Mouse (Mus musculus) erythroblast, embryonic 14.5 days (primary cell): ENCODE data around the gene Vps52. TPM values are rescaled to one million over a fixed set of nuclear protein-coding genes. Genes with fewer than 3 reads are reported as not detected.

Experiments
- H3K27me3 ChIP-seq: 2 replicates; pipeline ENCODE4 v1.6.1; 2012; ENCODE audit warnings: inconsistent platforms; ENCODE audit not compliant: control insufficient read depth
- H3K36me3 ChIP-seq: 2 replicates; pipeline ENCODE4 v1.6.1; 2012; ENCODE audit warnings: mild to moderate bottlenecking, inconsistent platforms; ENCODE audit not compliant: control insufficient read depth
- H3K4me1 ChIP-seq: 2 replicates; pipeline ENCODE4 v1.6.1; 2012; ENCODE audit warnings: inconsistent platforms; ENCODE audit not compliant: control insufficient read depth
- H3K4me3 ChIP-seq: replicated peaks from 2 replicates; pipeline ENCODE3; 2012; ENCODE audit warnings: moderate library complexity, mild to moderate bottlenecking, inconsistent platforms
- H3K9me3 ChIP-seq: 2 replicates; pipeline ENCODE4 v1.6.1; 2012; ENCODE audit warnings: low read length, inconsistent platforms, mixed read lengths; ENCODE audit not compliant: control insufficient read depth
- GATA1 ChIP-seq: IDR thresholded peaks from 2 replicates; pipeline ENCODE4 v1.6.1; 2012; ENCODE audit warnings: low read length, inconsistent platforms, mixed read lengths
- TAL1 ChIP-seq: IDR thresholded peaks from 3 replicates; pipeline ENCODE4 v1.6.1; 2012; ENCODE audit warnings: low read length, inconsistent platforms, mixed read lengths
- polyA plus RNA-seq: library from polyadenylated mRNA; stranded (reverse); fragments of >175 nt; gene quantifications from 2 replicates; pipeline ENCODE4 v1.2.3, GENCODE M21; 2012

The Vps52 gene
- polyA plus RNA-seq, 1 experiment, result 10.1 TPM

DNA sequence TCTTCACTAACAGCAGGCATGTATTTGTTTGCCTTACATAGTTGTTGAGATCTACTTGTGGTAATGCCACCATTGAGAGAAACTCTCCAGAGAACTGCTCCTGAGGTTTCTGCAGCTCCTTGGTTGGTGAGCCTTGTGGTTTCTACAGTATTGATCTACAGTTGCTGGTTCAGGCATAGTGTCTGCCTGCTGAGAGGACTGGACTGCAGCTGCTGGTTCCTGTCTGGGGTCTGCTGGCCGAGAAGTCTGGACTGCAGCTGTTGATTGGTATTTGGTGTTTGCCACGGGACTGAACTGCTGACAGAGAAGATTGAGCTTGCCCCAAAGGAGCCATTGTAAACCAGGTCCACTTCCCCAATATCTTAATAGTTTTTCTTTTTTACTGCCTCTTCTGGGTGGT is 51.0 kb downstream of the Vps52 start:
- Histone ChIP-seq H3K27me3 (peaks cover 6% of the 10 kb centered on the region), H3K4me1 (no peaks in the 10 kb centered on the region), H3K9me3 (no peaks in the 10 kb centered on the region), H3K36me3 (no peaks in the 10 kb centered on the region), H3K4me3 (no peak overlapping the region)
- no peak for TF ChIP-seq GATA1
- TF ChIP-seq TAL1, result no peak

DNA sequence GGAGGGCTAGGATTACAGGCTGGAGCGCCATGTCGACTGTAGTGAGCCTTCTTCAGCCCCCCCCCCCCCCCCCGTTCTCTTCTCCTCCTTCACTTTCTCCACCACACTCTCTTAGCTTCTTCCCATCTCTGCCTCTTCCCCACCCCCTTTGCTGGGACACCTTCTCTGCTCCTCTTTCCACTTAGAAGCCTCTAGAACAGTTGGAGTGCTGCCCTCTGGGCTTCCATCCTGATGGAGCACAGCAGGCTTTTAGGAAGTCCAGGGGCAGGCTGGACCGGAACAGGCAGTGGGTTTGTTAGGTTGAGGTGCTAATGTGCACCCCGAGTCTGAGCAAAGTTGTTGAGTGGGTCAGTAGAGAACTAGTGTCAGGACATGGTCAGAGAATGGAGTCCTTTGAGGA is 54.5 kb downstream of the Vps52 start:
- Histone ChIP-seq H3K9me3 (peaks cover 9% of the 10 kb centered on the region), H3K27me3 (no peaks in the 10 kb centered on the region), H3K4me1 (no peaks in the 10 kb centered on the region), H3K4me3 (no peak overlapping the region), H3K36me3 (no peaks in the 10 kb centered on the region)
- TF ChIP-seq GATA1 (no peak), TAL1 (no peak)

- Histone ChIP-seq H3K36me3 (no peaks in the 10 kb centered on the region), H3K4me1 (no peaks in the 10 kb centered on the region), H3K4me3 (no peak overlapping the region), H3K27me3 (no peaks in the 10 kb centered on the region), H3K9me3 (peaks cover 12% of the 10 kb centered on the region)
- no peak for TF ChIP-seq TAL1
- no peak for TF ChIP-seq GATA1
Observed at GRCm38 (mm10) chr17:34013436-34013835, 57.8 kb downstream of the Vps52 start.

Other genes starting within 250 kb of the Vps52 start
- gene March2, start 237.1 kb upstream of the Vps52 start, polyA plus RNA-seq, result 80.5 and 112 TPM in 2 replicates
- gene Rab11b, start 195.3 kb upstream of the Vps52 start, polyA plus RNA-seq, result 26.5 and 41.4 TPM in 2 replicates
- 0.07 TPM in 1 of 2 replicates, not detected in the other for gene Angptl4, start 174.0 kb upstream of the Vps52 start, polyA plus RNA-seq
- gene Kank3, start 145.3 kb upstream of the Vps52 start, polyA plus RNA-seq, result 0.03 TPM in 2 replicates
- 366 and 664 TPM in 2 replicates for gene Rps28, start 131.2 kb upstream of the Vps52 start, polyA plus RNA-seq
- 125 and 152 TPM in 2 replicates for gene Ndufa7, start 131.2 kb upstream of the Vps52 start, polyA plus RNA-seq
- 0.26 and 0.86 TPM in 2 replicates for gene Cd320, start 112.7 kb upstream of the Vps52 start, polyA plus RNA-seq
- not detected in 2 replicates for gene Gm7029, start 82.0 kb upstream of the Vps52 start, polyA plus RNA-seq
- 24.3 and 25.8 TPM in 2 replicates for gene Kifc1, start 65.2 kb upstream of the Vps52 start, polyA plus RNA-seq
- 0.08 TPM in 1 of 2 replicates, not detected in the other for gene Platr17, start 50.7 kb upstream of the Vps52 start, polyA plus RNA-seq
- gene Daxx, start 46.4 kb upstream of the Vps52 start, polyA plus RNA-seq, result 1.4 TPM in 2 replicates
- 14.7 and 21.8 TPM in 2 replicates for gene Tapbp, start 39.9 kb upstream of the Vps52 start, polyA plus RNA-seq
- gene Zbtb22, start 39.9 kb upstream of the Vps52 start, polyA plus RNA-seq, result 5.6 and 5.7 TPM in 2 replicates
- 3.1 and 3.5 TPM in 2 replicates for gene Rgl2, start 26.3 kb upstream of the Vps52 start, polyA plus RNA-seq
- gene Pfdn6, start 15.5 kb upstream of the Vps52 start, polyA plus RNA-seq, result 48.7 and 66.5 TPM in 2 replicates
- 6.0 and 6.7 TPM in 2 replicates for gene Wdr46, start 15.2 kb upstream of the Vps52 start, polyA plus RNA-seq
- gene B3galt4, start 4.3 kb upstream of the Vps52 start, polyA plus RNA-seq, result 0.21 and 0.45 TPM in 2 replicates
- 11.8 and 13.8 TPM in 2 replicates for gene Rps18, start 189 bp downstream of the Vps52 start, polyA plus RNA-seq
- gene H2-K1, start 44.5 kb downstream of the Vps52 start, polyA plus RNA-seq, result 0.91 and 0.94 TPM in 2 replicates
- gene Ring1, start 68.9 kb downstream of the Vps52 start, polyA plus RNA-seq, result 1.8 and 2.5 TPM in 2 replicates
- gene H2-Ke6, start 72.2 kb downstream of the Vps52 start, polyA plus RNA-seq, result 1.4 TPM in 2 replicates
- 3.5 TPM in 2 replicates for gene Slc39a7, start 75.9 kb downstream of the Vps52 start, polyA plus RNA-seq
- 10.1 and 11.3 TPM in 2 replicates for gene Rxrb, start 76.0 kb downstream of the Vps52 start, polyA plus RNA-seq
- 0.45 and 0.56 TPM in 2 replicates for gene Col11a2, start 83.6 kb downstream of the Vps52 start, polyA plus RNA-seq
- gene H2-Oa, start 136.5 kb downstream of the Vps52 start, polyA plus RNA-seq, result 0.04 and 0.14 TPM in 2 replicates
- gene H2-DMa, start 163.7 kb downstream of the Vps52 start, polyA plus RNA-seq, result 0.46 and 1.0 TPM in 2 replicates
- gene Brd2, start 166.8 kb downstream of the Vps52 start, polyA plus RNA-seq, result 28.3 and 30.4 TPM in 2 replicates
- not detected in 2 replicates for gene H2-DMb2, start 187.5 kb downstream of the Vps52 start, polyA plus RNA-seq
- not detected in 2 replicates for gene H2-DMb1, start 197.3 kb downstream of the Vps52 start, polyA plus RNA-seq
- gene Tap1, start 231.7 kb downstream of the Vps52 start, polyA plus RNA-seq, result 0.05 and 0.06 TPM in 2 replicates
- 0.05 and 0.10 TPM in 2 replicates for gene Psmb9, start 232.0 kb downstream of the Vps52 start, polyA plus RNA-seq
- gene Psmb8, start 241.9 kb downstream of the Vps52 start, polyA plus RNA-seq, result 0.24 and 0.28 TPM in 2 replicates
- 0.83 and 1.0 TPM in 2 replicates for gene Tap2, start 247.7 kb downstream of the Vps52 start, polyA plus RNA-seq